Mouse (Mus musculus) hindbrain, postnatal 0 days (tissue): ENCODE data around the gene St8sia1. TPM values are rescaled to one million over a fixed set of nuclear protein-coding genes. Genes with fewer than 3 reads are reported as not detected.
A peak's percentile ranks its signal among the peaks of the same experiment; 100 is the strongest.

Source experiments
- ATAC-seq: fragments of 200-750 bp; cut with Nextera tagmentation; 2 replicates; pipeline ENCODE4 v1.8.0; 2017; ENCODE audit warnings: mild to moderate bottlenecking, moderate TSS enrichment, moderate library complexity
- DNase-seq: peaks from one replicate; pipeline ENCODE4 v3.0.0-alpha.2; 2015; ENCODE audit warnings: low spot score
- H3K27ac ChIP-seq: fragments of 300-500 bp; sonication (generic); 2 replicates; pipeline ENCODE4 v1.5.1; 2014; ENCODE audit warnings: mild to moderate bottlenecking
- H3K27me3 ChIP-seq: fragments of 300-500 bp; sonication (generic); 2 replicates; pipeline ENCODE4 v1.6.1; 2014; ENCODE audit warnings: low read length, mixed read lengths; ENCODE audit not compliant: insufficient read depth
- H3K36me3 ChIP-seq: fragments of 300-500 bp; sonication (generic); 2 replicates; pipeline ENCODE4 v1.6.1; 2014; ENCODE audit warnings: low read length, mixed read lengths; ENCODE audit not compliant: insufficient read depth
- H3K4me1 ChIP-seq: fragments of 300-500 bp; sonication (generic); 2 replicates; pipeline ENCODE4 v1.6.1; 2014; ENCODE audit warnings: antibody characterized with exemption, low read length, mixed read lengths; ENCODE audit not compliant: insufficient read depth
- H3K4me2 ChIP-seq: fragments of 300-500 bp; sonication (generic); 2 replicates; pipeline ENCODE4 v1.6.1; 2014; ENCODE audit warnings: low read depth, mild to moderate bottlenecking, low read length, moderate library complexity, mixed read lengths
- H3K4me3 ChIP-seq: fragments of 300-500 bp; sonication (generic); 2 replicates; pipeline ENCODE4 v1.5.1; 2014; ENCODE audit warnings: low read length
- H3K9ac ChIP-seq: fragments of 300-500 bp; sonication (generic); replicated peaks from 2 replicates; pipeline ENCODE4 v1.6.1; 2014; ENCODE audit warnings: mild to moderate bottlenecking, low read length, moderate library complexity, mixed read lengths
- H3K9me3 ChIP-seq: fragments of 300-500 bp; sonication (generic); 2 replicates; pipeline ENCODE4 v1.6.1; 2016; ENCODE audit warnings: low read length, mixed read lengths
- CTCF ChIP-seq: IDR thresholded peaks from 2 replicates; pipeline ENCODE4 v1.5.1; 2016; ENCODE audit warnings: antibody characterized with exemption, control low read depth, low read depth
- WGBS: fragments of 180-500 bp; shearing (Covaris S2); extraction: QIAGEN DNeasy Blood & Tissue Kit; methylation state at CpG from one replicate; pipeline ENCODE4 v1.1.7; 2014; 5-methylcytosine and 5-hydroxymethylcytosine counted together
- polyA plus RNA-seq: library from polyadenylated mRNA; unstranded; fragments of >200 nt; fragmentation: Nextera tagmentation; extraction: Ambion mirVana; gene quantifications from 2 replicates; pipeline ENCODE4 v1.2.1, GENCODE M21; 2015
- total RNA-seq: library from RNA; depleted of rRNA; stranded (reverse); fragments of >200 nt; gene quantifications from 2 replicates; pipeline ENCODE4 v1.2.3, GENCODE M21; 2014

The St8sia1 gene
- total and polyA plus RNA-seq, 2 experiments from 2014 or later, result 3.7 to 18.0 TPM

GRCm38 (mm10) chr6:142979665-142980660 is 15.7 kb upstream of the St8sia1 start:
- H3K27ac ChIP-seq, result no peak overlapping the region; the same call in 1 of the 2 replicates
- ATAC-seq (peak; percentile 49; the same call in 1 of the 2 replicates), DNase-seq (no peak)
- no peak overlapping the region for H3K9ac ChIP-seq
- H3K9me3 ChIP-seq, result no peaks in the 10 kb centered on the region
- 38% methylated on average over 6 of the region's 6 CpGs for WGBS
- TF ChIP-seq CTCF, result no peak
- no peak overlapping the region for H3K4me2 ChIP-seq
- H3K4me1 ChIP-seq, result no peaks in the 10 kb centered on the region
- H3K4me3 ChIP-seq, result no peak overlapping the region
- no peaks in the 10 kb centered on the region for H3K27me3 ChIP-seq
- no peaks in the 10 kb centered on the region for H3K36me3 ChIP-seq

GRCm38 (mm10) chr6:142977221-142977620 is 13.0 kb upstream of the St8sia1 start:
- ATAC-seq, result no peak
- H3K27me3 ChIP-seq, result no peaks in the 10 kb centered on the region
- no peak overlapping the region for H3K4me3 ChIP-seq
- 36% methylated on average over 1 of the region's 1 CpGs for WGBS
- no peak for TF ChIP-seq CTCF
- DNase-seq, result no peak
- H3K27ac ChIP-seq, result no peak overlapping the region
- no peaks in the 10 kb centered on the region for H3K36me3 ChIP-seq
- H3K9me3 ChIP-seq, result no peaks in the 10 kb centered on the region
- H3K4me2 ChIP-seq, result no peak overlapping the region
- H3K4me1 ChIP-seq, result no peaks in the 10 kb centered on the region
- H3K9ac ChIP-seq, result no peak overlapping the region

- H3K4me3 ChIP-seq, result no peak overlapping the region
- ATAC-seq (no peak), DNase-seq (no peak)
- H3K9me3 ChIP-seq, result no peaks in the 10 kb centered on the region
- no peaks in the 10 kb centered on the region for H3K27me3 ChIP-seq
- WGBS, result 92% methylated on average over 7 of the region's 7 CpGs
- TF ChIP-seq CTCF, result no peak
- no peaks in the 10 kb centered on the region for H3K4me1 ChIP-seq
- H3K9ac ChIP-seq, result no peak overlapping the region
- no peaks in the 10 kb centered on the region for H3K36me3 ChIP-seq
- no peak overlapping the region for H3K27ac ChIP-seq
- H3K4me2 ChIP-seq, result no peak overlapping the region
These were observed 9.0 kb upstream of the St8sia1 start for GRCm38 (mm10) chr6:142973289-142973688.

GRCm38 (mm10) chr6:142972205-142972604 is 8.0 kb upstream of the St8sia1 start:
- WGBS, result 49% methylated on average over 2 of the region's 2 CpGs
- H3K9ac ChIP-seq, result no peak overlapping the region
- H3K4me2 ChIP-seq, result no peak overlapping the region
- no peak for DNase-seq
- no peak overlapping the region for H3K27ac ChIP-seq
- ATAC-seq, result no peak
- no peaks in the 10 kb centered on the region for H3K4me1 ChIP-seq
- no peaks in the 10 kb centered on the region for H3K36me3 ChIP-seq
- H3K4me3 ChIP-seq, result no peak overlapping the region
- no peak for TF ChIP-seq CTCF
- H3K9me3 ChIP-seq, result no peaks in the 10 kb centered on the region
- no peaks in the 10 kb centered on the region for H3K27me3 ChIP-seq

GRCm38 (mm10) chr6:142967407-142967806 is 3.2 kb upstream of the St8sia1 start:
- ATAC-seq (no peak), DNase-seq (no peak)
- 94% methylated on average over 1 of the region's 1 CpGs for WGBS
- TF ChIP-seq CTCF, result no peak
- Histone ChIP-seq H3K9me3 (no peaks in the 10 kb centered on the region), H3K4me2 (no peak overlapping the region), H3K9ac (no peak overlapping the region), H3K27ac (no peak overlapping the region), H3K4me1 (no peaks in the 10 kb centered on the region), H3K4me3 (no peak overlapping the region), H3K36me3 (no peaks in the 10 kb centered on the region), H3K27me3 (no peaks in the 10 kb centered on the region)

GRCm38 (mm10) chr6:142964531-142965385 is 506 bp upstream of the St8sia1 start:
- H3K27me3 ChIP-seq, result no peaks in the 10 kb centered on the region
- H3K4me2 ChIP-seq, result peak overlapping the region; percentile 86
- H3K9me3 ChIP-seq, result no peaks in the 10 kb centered on the region
- TF ChIP-seq CTCF, result peak; percentile 86
- H3K36me3 ChIP-seq, result no peaks in the 10 kb centered on the region
- under 1% methylated on average over 39 of the region's 39 CpGs for WGBS
- peak; percentile 92 for ATAC-seq
- H3K4me1 ChIP-seq, result peaks cover 9% of the 10 kb centered on the region
- DNase-seq, result peak; percentile 94
- peak overlapping the region; percentile 86 for H3K9ac ChIP-seq
- H3K27ac ChIP-seq, result peak overlapping the region; percentile 96
- peak overlapping the region; percentile 70 for H3K4me3 ChIP-seq
